ENCODE assay signal across 20 mouse cellular contexts in genomic region chr9:102641531-102641930, GRCm38 (mm10). TPM values are rescaled to one million over a fixed set of nuclear protein-coding genes. Genes with fewer than 3 reads are reported as not detected.
DNase-seq lines count a peak whose midpoint lies in the region; ATAC-seq and TF ChIP-seq lines count a peak whose summit lies in the region.
"Had no signal": no experiment of that assay in that cellular context is flagged by ENCODE, and none has a peak within 500 bp of the region (broad histone marks: within the 10 kb centered on the region; RNA-seq: fewer than 3 reads in every experiment).

No protein-coding gene starts in this region.

- no peak for TF ChIP-seq CTCF in hindbrain, postnatal 0 days (IDR thresholded peaks at IDR 0.05; ENCODE audit: low read depth)

- peaks cover 67% of the 10 kb centered on the region for H3K4me1 ChIP-seq in heart, embryonic 13.5 days
- peaks cover 76% of the 10 kb centered on the region for H3K4me1 ChIP-seq in lung, embryonic 15.5 days
- peaks cover 78% of the 10 kb centered on the region for H3K4me1 ChIP-seq in embryonic facial prominence, embryonic 10.5 days
- peaks cover 74% of the 10 kb centered on the region for H3K4me1 ChIP-seq in limb, embryonic 15.5 days
- H3K4me1 ChIP-seq in hindbrain, postnatal 0 days (ENCODE audit: insufficient read depth, low read length), result peaks cover 14% of the 10 kb centered on the region

- H3K27me3 ChIP-seq in heart, embryonic 13.5 days (replicated peaks), result no peaks in the 10 kb centered on the region
- no peaks in the 10 kb centered on the region for H3K27me3 ChIP-seq in lung, embryonic 15.5 days
- no peaks in the 10 kb centered on the region for H3K27me3 ChIP-seq in embryonic facial prominence, embryonic 10.5 days (replicated peaks; ENCODE audit: low read depth, poor library complexity, severe bottlenecking)
- H3K27me3 ChIP-seq in limb, embryonic 15.5 days, result no peaks in the 10 kb centered on the region
- no peaks in the 10 kb centered on the region for H3K27me3 ChIP-seq in hindbrain, postnatal 0 days (ENCODE audit: insufficient read depth, low read length)
- H3K27me3 ChIP-seq: forebrain, embryonic 15.5 days; kidney, embryonic 15.5 days; midbrain, embryonic 13.5 days; neural tube, embryonic 13.5 days had no signal

- no peaks in the 10 kb centered on the region for H3K36me3 ChIP-seq in heart, embryonic 13.5 days
- H3K36me3 ChIP-seq in lung, embryonic 15.5 days, result no peaks in the 10 kb centered on the region
- no peaks in the 10 kb centered on the region for H3K36me3 ChIP-seq in embryonic facial prominence, embryonic 10.5 days (replicated peaks)
- H3K36me3 ChIP-seq in limb, embryonic 15.5 days, result no peaks in the 10 kb centered on the region
- no peaks in the 10 kb centered on the region for H3K36me3 ChIP-seq in hindbrain, postnatal 0 days (ENCODE audit: insufficient read depth, low read length)
- H3K36me3 ChIP-seq: forebrain, embryonic 15.5 days; kidney, embryonic 15.5 days; midbrain, embryonic 13.5 days; neural tube, embryonic 13.5 days had no signal

- peak overlapping the region; percentile 90; the same call in 1 of the 2 replicates for H3K27ac ChIP-seq in heart, embryonic 13.5 days (replicated peaks)
- peak overlapping the region; percentile 19; the same call in 1 of the 2 replicates for H3K27ac ChIP-seq in lung, embryonic 15.5 days
- peak overlapping the region; percentile 45 for H3K27ac ChIP-seq in embryonic facial prominence, embryonic 10.5 days (replicated peaks)
- H3K27ac ChIP-seq in limb, embryonic 15.5 days, result peak overlapping the region; percentile 24; the same call in 1 of the 2 replicates
- no peak overlapping the region for H3K27ac ChIP-seq in hindbrain, postnatal 0 days
- H3K27ac ChIP-seq: forebrain, embryonic 15.5 days; hindbrain, embryonic 14.5 days; midbrain, embryonic 13.5 days; neural tube, embryonic 13.5 days had no signal

- WGBS in heart, embryonic 13.5 days, result 32% methylated on average over 6 of the region's 6 CpGs
- WGBS in lung, embryonic 15.5 days, result 51% methylated on average over 6 of the region's 6 CpGs
- WGBS in embryonic facial prominence, embryonic 10.5 days, result 79% methylated on average over 6 of the region's 6 CpGs
- 58% methylated on average over 6 of the region's 6 CpGs for WGBS in limb, embryonic 15.5 days
- 50% methylated on average over 6 of the region's 6 CpGs for WGBS in hindbrain, postnatal 0 days

- H3K9me3 ChIP-seq in heart, embryonic 13.5 days, result no peaks in the 10 kb centered on the region
- H3K9me3 ChIP-seq in lung, embryonic 15.5 days, result no peaks in the 10 kb centered on the region
- H3K9me3 ChIP-seq in embryonic facial prominence, embryonic 10.5 days, result no peaks in the 10 kb centered on the region
- no peaks in the 10 kb centered on the region for H3K9me3 ChIP-seq in limb, embryonic 15.5 days
- no peaks in the 10 kb centered on the region for H3K9me3 ChIP-seq in hindbrain, postnatal 0 days (ENCODE audit: low read length)
- H3K9me3 ChIP-seq: forebrain, embryonic 15.5 days; kidney, embryonic 15.5 days; midbrain, embryonic 13.5 days; neural tube, embryonic 13.5 days had no signal

- H3K4me3 ChIP-seq in heart, embryonic 13.5 days, result no peak overlapping the region
- H3K4me3 ChIP-seq in lung, embryonic 15.5 days, result no peak overlapping the region
- no peak overlapping the region for H3K4me3 ChIP-seq in embryonic facial prominence, embryonic 10.5 days
- no peak overlapping the region for H3K4me3 ChIP-seq in limb, embryonic 15.5 days
- no peak overlapping the region for H3K4me3 ChIP-seq in hindbrain, postnatal 0 days (ENCODE audit: low read length)
- H3K4me3 ChIP-seq: forebrain, embryonic 15.5 days; kidney, embryonic 15.5 days; midbrain, embryonic 13.5 days; neural tube, embryonic 13.5 days had no signal

- no peak for DNase-seq in heart, adult 8-10 months (ENCODE audit: low spot score)
- DNase-seq in lung, postnatal 25 days (ENCODE audit: low spot score), result no peak
- no peak for DNase-seq in embryonic facial prominence, embryonic 10.5 days (ENCODE audit: low spot score)
- no peak for DNase-seq in hindbrain, postnatal 0 days (ENCODE audit: low spot score)
- DNase-seq: adrenal gland, adult 2 months; B cell, adult 2 months; cerebellum, adult 8-10 months; gastrocnemius, postnatal 36 days; liver; liver, postnatal 0 days; thymus, postnatal 36 days had no signal

- no peak overlapping the region for H3K4me2 ChIP-seq in heart, embryonic 13.5 days
- H3K4me2 ChIP-seq in lung, embryonic 15.5 days, result no peak overlapping the region
- no peak overlapping the region for H3K4me2 ChIP-seq in limb, embryonic 15.5 days
- H3K4me2 ChIP-seq in hindbrain, postnatal 0 days (ENCODE audit: low read depth, low read length), result no peak overlapping the region
- H3K4me2 ChIP-seq: forebrain, embryonic 15.5 days; hindbrain, embryonic 14.5 days; kidney, embryonic 15.5 days; midbrain, embryonic 13.5 days; neural tube, embryonic 13.5 days had no signal

- ATAC-seq in heart, embryonic 13.5 days (ENCODE audit: extremely low read depth, insufficient number of reproducible peaks, low FRiP score, low TSS enrichment), result no peak
- ATAC-seq in lung, embryonic 15.5 days (ENCODE audit: borderline replicate concordance, extremely low read depth, low FRiP score, low TSS enrichment), result no peak
- ATAC-seq in limb, embryonic 15.5 days (ENCODE audit: insufficient number of reproducible peaks, low FRiP score, low TSS enrichment, low read depth), result no peak
- ATAC-seq in hindbrain, postnatal 0 days, result no peak
- ATAC-seq: forebrain, embryonic 15.5 days; intestine, embryonic 16.5 days; liver, postnatal 0 days; midbrain, embryonic 13.5 days had no signal

- H3K9ac ChIP-seq in heart, embryonic 13.5 days, result no peak overlapping the region
- no peak overlapping the region for H3K9ac ChIP-seq in lung, embryonic 15.5 days
- H3K9ac ChIP-seq in limb, embryonic 15.5 days, result no peak overlapping the region
- H3K9ac ChIP-seq in hindbrain, postnatal 0 days (replicated peaks; ENCODE audit: low read length), result no peak overlapping the region
- H3K9ac ChIP-seq: forebrain, embryonic 15.5 days; hindbrain, embryonic 14.5 days; kidney, embryonic 15.5 days; liver, postnatal 0 days; midbrain, embryonic 13.5 days; neural tube, embryonic 13.5 days had no signal

RNA-seq across cellular contexts. Expression of gene Cep63, which starts 15.2 kb away (rescaled TPM):
- 43.6 and 50.1 TPM in 2 replicates for polyA plus RNA-seq in heart, embryonic 13.5 days (2015; fragmentation: Nextera tagmentation; extraction: Ambion mirVana)
- 10 to 100 TPM; 50.0 to 63.2 (median 54.9) TPM for total RNA-seq in heart, adult 8-10 months (2022)
- polyA plus RNA-seq in lung, embryonic 15.5 days (2015; fragmentation: Nextera tagmentation; extraction: Ambion mirVana), result 49.9 and 59.8 TPM in 2 replicates
- 53.4 and 56.2 TPM in 2 replicates for polyA plus RNA-seq in embryonic facial prominence, embryonic 10.5 days (2016; fragmentation: Nextera tagmentation; extraction: Ambion mirVana)
- polyA plus RNA-seq in limb, embryonic 15.5 days (2015; fragmentation: Nextera tagmentation; extraction: Ambion mirVana), result 43.9 and 47.0 TPM in 2 replicates
- total RNA-seq in hindbrain, postnatal 0 days (2014; rRNA removed), result 6.0 and 15.3 TPM in 2 replicates
- polyA plus RNA-seq in hindbrain, postnatal 0 days (2015; fragmentation: Nextera tagmentation; extraction: Ambion mirVana), result 33.7 and 37.7 TPM in 2 replicates

RNA-seq across cellular contexts. Expression of gene Anapc13, which starts 15.4 kb away (rescaled TPM):
- 224 and 259 TPM in 2 replicates for polyA plus RNA-seq in heart, embryonic 13.5 days (2015; fragmentation: Nextera tagmentation; extraction: Ambion mirVana)
- 100 to 1,000 TPM; 342 to 434 (median 380) TPM for total RNA-seq in heart, adult 8-10 months (2022)
- 166 and 183 TPM in 2 replicates for polyA plus RNA-seq in lung, embryonic 15.5 days (2015; fragmentation: Nextera tagmentation; extraction: Ambion mirVana)
- polyA plus RNA-seq in embryonic facial prominence, embryonic 10.5 days (2016; fragmentation: Nextera tagmentation; extraction: Ambion mirVana), result 146 and 164 TPM in 2 replicates
- polyA plus RNA-seq in limb, embryonic 15.5 days (2015; fragmentation: Nextera tagmentation; extraction: Ambion mirVana), result 173 and 174 TPM in 2 replicates
- total RNA-seq in hindbrain, postnatal 0 days (2014; rRNA removed), result 14.3 and 22.0 TPM in 2 replicates
- 170 and 191 TPM in 2 replicates for polyA plus RNA-seq in hindbrain, postnatal 0 days (2015; fragmentation: Nextera tagmentation; extraction: Ambion mirVana)
